Mouse (Mus musculus) adrenal gland, adult (tissue): ENCODE data around the gene Gm10778.
"Not testable (repeated sequence)": the region's sequence is repeated elsewhere in the genome, so short reads cannot be mapped to it uniquely, and the experiment has no call there.

Experiments
- DNase-seq, 2 experiments: peaks; one replicate each; pipeline ENCODE4 v3.0.0; 2022 to 2023; ENCODE audit warnings: low spot score in 1 of 2; ENCODE audit not compliant: inconsistent age in 2 of 2

Gene Gm10778

GRCm38 (mm10) chr10:81627836-81628220 is 21.0 kb upstream of the Gm10778 start:
- peak in 1 of 2 experiments; percentile 62 for DNase-seq

GRCm38 (mm10) chr10:81628390-81628789 is 20.5 kb upstream of the Gm10778 start, which contains the start of gene Ankrd24:
Gene Ankrd24 (plus strand): TSS chr10:81628540.
- DNase-seq: peak; percentile 41 to 42

- DNase-seq: peak; percentile 91 to 96
Measured at GRCm38 (mm10) chr10:81633253-81634099, 15.4 kb upstream of the Gm10778 start.

GRCm38 (mm10) chr10:81636338-81636737 is 12.5 kb upstream of the Gm10778 start:
- DNase-seq: peak in 1 of 2 experiments; percentile 16

- DNase-seq: peak in 1 of 2 experiments; percentile 22
Measured at GRCm38 (mm10) chr10:81638101-81638500, 10.8 kb upstream of the Gm10778 start.

GRCm38 (mm10) chr10:81640825-81641224 is 8.0 kb upstream of the Gm10778 start:
- DNase-seq: peak; percentile 26 to 44

GRCm38 (mm10) chr10:81641566-81641965 is 7.3 kb upstream of the Gm10778 start:
- peak in 1 of 2 experiments; percentile 6 for DNase-seq

- DNase-seq: peak; percentile 48 to 55
Measured at GRCm38 (mm10) chr10:81641978-81642647, 6.7 kb upstream of the Gm10778 start.

GRCm38 (mm10) chr10:81642648-81643448 is 6.0 kb upstream of the Gm10778 start:
- no peak for DNase-seq

GRCm38 (mm10) chr10:81643449-81644055 is 5.3 kb upstream of the Gm10778 start:
- peak; percentile 98 for DNase-seq

GRCm38 (mm10) chr10:81644162-81644561 is 4.7 kb upstream of the Gm10778 start:
- DNase-seq: peak in 1 of 2 experiments; percentile 40

- DNase-seq: peak in 1 of 2 experiments; percentile 39
Measured at GRCm38 (mm10) chr10:81644716-81645115, 4.1 kb upstream of the Gm10778 start.

GRCm38 (mm10) chr10:81645391-81645790 is 3.5 kb upstream of the Gm10778 start:
- peak in 1 of 2 experiments; percentile 5 for DNase-seq

- DNase-seq: peak in 1 of 2 experiments; percentile 40
Measured at GRCm38 (mm10) chr10:81646015-81646555, 2.8 kb upstream of the Gm10778 start.

GRCm38 (mm10) chr10:81655178-81655577 is 6.3 kb downstream of the Gm10778 start:
- peak; percentile 3 to 17 for DNase-seq

GRCm38 (mm10) chr10:81656174-81656573 is 7.3 kb downstream of the Gm10778 start:
- DNase-seq: peak in 1 of 2 experiments; percentile 10

GRCm38 (mm10) chr10:81687114-81687513 is 38.3 kb downstream of the Gm10778 start:
- not testable (repeated sequence) for DNase-seq

GRCm38 (mm10) chr10:81704531-81705301 is 55.9 kb downstream of the Gm10778 start, which contains the start of gene Zfp433:
Gene Zfp433 (plus strand): TSS chr10:81704825.
- DNase-seq: not testable (repeated sequence)
